8 mouse cellular contexts compared by ENCODE assay signal in genomic region chr11:82907651-82908607, GRCm38 (mm10). TPM values are rescaled to one million over a fixed set of nuclear protein-coding genes. Genes with fewer than 3 reads are reported as not detected.
A peak's percentile ranks its signal among the peaks of the same experiment; 100 is the strongest.
DNase-seq lines count a peak whose midpoint lies in the region; ATAC-seq lines count a peak whose summit lies in the region.

Gene Nle1 (minus strand): TSS chr11:82908411.

- H3K27ac ChIP-seq in hindbrain, embryonic 16.5 days (ENCODE audit: low read depth, low read length), result peak within 1 kb of the TSS; percentile 37; the same call in 1 of the 2 replicates
- H3K27ac ChIP-seq in macrophage, result no peak within 1 kb of the TSS

- H3K79me2 ChIP-seq in macrophage (ENCODE audit: inconsistent target), result no peaks in the 10 kb centered on the region; the same call in 1 of the 2 replicates

- peak within 1 kb of the TSS; percentile 63 for H3K4me2 ChIP-seq in hindbrain, embryonic 16.5 days (ENCODE audit: low read length)

- H3K4me3 ChIP-seq in hindbrain, embryonic 16.5 days (ENCODE audit: low read length), result peak within 1 kb of the TSS; percentile 67
- peak within 1 kb of the TSS; percentile 62 for H3K4me3 ChIP-seq in macrophage (ENCODE audit: inconsistent target)

- 1% methylated on average over 71 of the region's 73 CpGs for WGBS in hindbrain, embryonic 16.5 days
- WGBS in macrophage (ENCODE audit: missing documents), result 2% methylated on average over 69 of the region's 73 CpGs

- peaks cover 18% of the 10 kb centered on the region for H3K36me3 ChIP-seq in hindbrain, embryonic 16.5 days (ENCODE audit: control insufficient read depth, insufficient read depth, low read length)
- H3K36me3 ChIP-seq in macrophage (ENCODE audit: inconsistent target), result peaks cover 16% of the 10 kb centered on the region; the same call in 1 of the 2 replicates

- peaks cover 3% of the 10 kb centered on the region for H3K27me3 ChIP-seq in hindbrain, embryonic 16.5 days (replicated peaks; ENCODE audit: control insufficient read depth, insufficient read depth, low read length)

- H3K9me3 ChIP-seq in hindbrain, embryonic 16.5 days (ENCODE audit: control insufficient read depth, low read length), result no peaks in the 10 kb centered on the region

- peak; percentile 94 for DNase-seq in T-cell, adult 2 months (ENCODE audit: low spot score)
- DNase-seq in cerebellum, postnatal 36 days, result peak; percentile 93 to 96
- DNase-seq in gastrocnemius, adult 18-20 months (ENCODE audit: low spot score), result peak; percentile 94
- peak; percentile 93 to 98 for DNase-seq in left cerebral cortex, adult 18-20 months (ENCODE audit: low spot score in 2 of 2)
- DNase-seq in right cerebral cortex, adult 18-20 months, result peak; percentile 92
- peak; percentile 79 for DNase-seq in urinary bladder, postnatal 10 days (ENCODE audit: low spot score)

- peak within 1 kb of the TSS; percentile 81 for H3K9ac ChIP-seq in hindbrain, embryonic 16.5 days (ENCODE audit: low read depth, low read length)

- ATAC-seq in hindbrain, embryonic 16.5 days, result peak; percentile 88

- peaks cover 8% of the 10 kb centered on the region for H3K4me1 ChIP-seq in hindbrain, embryonic 16.5 days (ENCODE audit: control insufficient read depth, insufficient read depth, low read depth, low read length)

RNA-seq across cellular contexts. Expression of gene Nle1, which starts in this region (rescaled TPM):
- 10 to 100 TPM; 10.4 to 13.9 TPM for total RNA-seq in gastrocnemius, adult 18-20 months (2021)
- 30.3 and 31.1 TPM in 2 replicates for polyA plus RNA-seq in hindbrain, embryonic 16.5 days (2015; fragmentation: Nextera tagmentation; extraction: Ambion mirVana)
- total RNA-seq in left cerebral cortex, adult 18-20 months (2021), result 10 to 100 TPM; 37.2 to 41.6 TPM
- 10 to 100 TPM in 19 of 26 experiments, 1 to 10 TPM in 7; 3.0 to 36.5 (median 15.5) TPM for total RNA-seq in macrophage (2018; cell fraction: chromatin; rRNA removed)
- 1 to 10 TPM; 1.9 to 5.6 (median 3.9) TPM for total RNA-seq in macrophage (2018; cell fraction: cytosol; rRNA removed)
- total RNA-seq in macrophage (2018; cell fraction: nucleus; rRNA removed), result 10 to 100 TPM in 12 of 26 experiments, 1 to 10 TPM in 14; 2.0 to 28.4 (median 7.1) TPM
- polyA plus RNA-seq in macrophage (2018), result 3.3 to 10.8 TPM (median 3.7 TPM) in 3 replicates
